Mouse (Mus musculus): ENCODE data around the gene Il17d. TPM values are rescaled to one million over a fixed set of nuclear protein-coding genes. Genes with fewer than 3 reads are reported as not detected.
A peak's percentile ranks its signal among the peaks of the same experiment; 100 is the strongest.

Gene Il17d
- polyA plus RNA-seq, 1 experiment from 2014 or later = 1.1 TPM

DNA sequence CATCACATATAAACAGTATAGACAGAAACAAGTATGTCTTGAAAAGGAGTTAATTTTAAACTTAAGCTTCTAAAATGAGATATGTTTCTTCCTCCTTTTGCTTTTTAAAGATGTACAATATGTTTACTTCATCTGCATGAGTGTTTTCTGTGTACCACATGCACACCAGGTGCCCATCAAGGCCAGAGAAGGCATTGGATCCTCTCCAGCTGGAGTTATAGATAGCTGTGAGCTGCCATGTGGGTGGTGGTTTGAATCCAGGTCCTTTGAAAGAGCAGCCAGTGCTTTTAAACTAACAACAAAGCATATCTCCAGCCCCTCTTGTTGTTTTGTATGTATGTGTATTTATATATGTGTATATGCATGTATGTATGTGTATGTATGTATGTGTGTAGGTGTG, 28.4 kb downstream of the Il17d start:
- H3K27ac ChIP-seq (ENCODE audit: low read depth, low read length) = no peak overlapping the region
- no peaks in the 10 kb centered on the region for H3K27me3 ChIP-seq (ENCODE audit: control insufficient read depth, insufficient read depth, low read length)
- H3K9ac ChIP-seq (ENCODE audit: low read length) = no peak overlapping the region
- H3K36me3 ChIP-seq (ENCODE audit: control insufficient read depth, insufficient read depth, low read length) = no peaks in the 10 kb centered on the region
- ATAC-seq (replicated peaks; ENCODE audit: low FRiP score) (no peak), DNase-seq (ENCODE audit: low spot score) (no peak)
- no peak overlapping the region for H3K4me3 ChIP-seq (ENCODE audit: low read depth, low read length)
- no peaks in the 10 kb centered on the region for H3K9me3 ChIP-seq (ENCODE audit: control insufficient read depth, low read length)
- no peaks in the 10 kb centered on the region for H3K4me1 ChIP-seq (replicated peaks; ENCODE audit: control insufficient read depth, insufficient read depth, low read length)
- H3K4me2 ChIP-seq (ENCODE audit: low read depth, low read length, severe bottlenecking) = no peak overlapping the region

DNA sequence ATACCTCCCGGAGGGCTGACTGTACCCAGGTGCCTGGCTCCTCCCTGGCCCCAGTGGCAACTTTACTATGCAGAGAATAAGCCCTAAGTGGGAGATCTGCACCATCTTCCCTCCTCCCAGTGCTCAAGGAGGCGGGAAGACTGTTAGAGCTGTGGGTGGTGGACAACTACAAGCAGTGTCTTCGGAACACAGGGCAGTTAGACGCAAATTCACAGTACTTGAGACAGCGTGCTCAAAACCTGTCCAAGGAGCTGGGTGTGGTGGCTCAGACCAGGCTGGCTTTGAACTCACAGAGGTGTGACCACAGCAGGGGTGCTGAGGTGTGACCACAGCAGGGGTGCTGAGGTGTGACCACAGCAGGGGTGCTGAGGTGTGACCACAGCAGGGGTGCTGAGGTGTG, 29.9 kb downstream of the Il17d start:
- Histone ChIP-seq H3K27me3 (ENCODE audit: control insufficient read depth, insufficient read depth, low read length) (no peaks in the 10 kb centered on the region), H3K9me3 (ENCODE audit: control insufficient read depth, low read length) (no peaks in the 10 kb centered on the region), H3K36me3 (ENCODE audit: control insufficient read depth, insufficient read depth, low read length) (no peaks in the 10 kb centered on the region), H3K4me3 (ENCODE audit: low read depth, low read length) (no peak overlapping the region), H3K9ac (ENCODE audit: low read length) (no peak overlapping the region), H3K4me1 (replicated peaks; ENCODE audit: control insufficient read depth, insufficient read depth, low read length) (no peaks in the 10 kb centered on the region), H3K27ac (ENCODE audit: low read depth, low read length) (no peak overlapping the region), H3K4me2 (ENCODE audit: low read depth, low read length, severe bottlenecking) (no peak overlapping the region)
- WGBS = 87% methylated on average over 5 of the region's 5 CpGs
- ATAC-seq (replicated peaks; ENCODE audit: low FRiP score) (no peak), DNase-seq (ENCODE audit: low spot score) (peak; percentile 32)

DNA sequence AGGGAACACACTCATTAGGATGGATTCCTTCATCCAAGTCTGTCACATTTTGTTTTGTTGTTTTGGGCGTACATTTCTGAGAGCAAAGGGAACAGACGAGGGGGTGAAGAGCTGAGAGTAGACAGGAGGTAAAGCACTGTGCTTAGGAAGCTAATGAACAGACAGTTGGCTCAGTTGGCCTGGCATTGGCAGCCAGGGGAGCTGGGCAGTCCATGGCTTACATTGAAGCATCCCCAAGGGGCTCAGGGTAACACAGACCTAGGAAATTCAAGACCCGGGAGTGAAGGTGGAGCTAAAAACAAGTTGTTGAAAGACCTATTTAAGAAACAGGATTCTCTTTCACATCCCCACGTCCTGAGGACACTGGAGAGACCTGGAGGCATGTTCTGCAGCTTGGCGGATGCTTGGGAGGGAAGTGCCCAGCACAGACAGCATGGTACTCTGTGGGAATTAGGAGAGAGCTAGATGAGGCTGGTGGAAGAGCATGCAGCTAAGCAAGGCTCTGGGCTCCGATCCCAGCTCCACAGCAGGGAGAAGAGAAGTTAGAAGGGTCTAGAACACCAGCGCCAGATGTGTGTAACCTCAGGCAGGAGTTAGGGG, 31.0 kb downstream of the Il17d start:
- DNase-seq (ENCODE audit: low spot score) (peak; percentile 30), ATAC-seq (replicated peaks; ENCODE audit: low FRiP score) (no peak)
- Histone ChIP-seq H3K27ac (ENCODE audit: low read depth, low read length) (no peak overlapping the region), H3K9ac (ENCODE audit: low read length) (no peak overlapping the region), H3K4me2 (ENCODE audit: low read depth, low read length, severe bottlenecking) (no peak overlapping the region), H3K9me3 (ENCODE audit: control insufficient read depth, low read length) (no peaks in the 10 kb centered on the region), H3K4me3 (ENCODE audit: low read depth, low read length) (no peak overlapping the region), H3K27me3 (ENCODE audit: control insufficient read depth, insufficient read depth, low read length) (no peaks in the 10 kb centered on the region), H3K4me1 (replicated peaks; ENCODE audit: control insufficient read depth, insufficient read depth, low read length) (no peaks in the 10 kb centered on the region), H3K36me3 (ENCODE audit: control insufficient read depth, insufficient read depth, low read length) (no peaks in the 10 kb centered on the region)
- 84% methylated on average over 7 of the region's 7 CpGs for whole genome bisulfite sequencing

DNA sequence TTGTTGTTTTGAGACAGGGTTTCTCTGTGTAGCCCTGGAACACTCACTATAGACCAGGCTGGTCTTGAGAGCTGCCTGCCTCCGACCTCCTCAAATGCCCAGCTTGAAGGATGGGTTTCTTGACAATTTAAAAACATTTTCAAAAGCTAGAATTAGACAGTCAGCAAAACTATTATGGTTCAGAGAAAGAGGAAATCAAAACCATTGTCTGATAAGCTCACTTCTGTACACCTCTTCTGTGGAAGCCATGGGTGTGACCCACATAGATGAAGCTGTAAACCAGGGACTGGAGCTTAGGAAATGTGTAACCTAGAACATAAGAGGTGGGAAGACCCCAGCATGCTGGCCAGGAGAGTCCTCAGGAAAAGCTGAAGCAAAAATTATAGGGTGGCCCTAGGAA, 32.3 kb downstream of the Il17d start:
- H3K9me3 ChIP-seq (ENCODE audit: control insufficient read depth, low read length) = no peaks in the 10 kb centered on the region
- whole genome bisulfite sequencing = 90% methylated on average over 1 of the region's 1 CpGs
- ATAC-seq (replicated peaks; ENCODE audit: low FRiP score) (no peak), DNase-seq (ENCODE audit: low spot score) (peak; percentile 8)
- H3K4me1 ChIP-seq (replicated peaks; ENCODE audit: control insufficient read depth, insufficient read depth, low read length) = no peaks in the 10 kb centered on the region
- no peak overlapping the region for H3K9ac ChIP-seq (ENCODE audit: low read length)
- no peak overlapping the region for H3K27ac ChIP-seq (ENCODE audit: low read depth, low read length)
- no peaks in the 10 kb centered on the region for H3K36me3 ChIP-seq (ENCODE audit: control insufficient read depth, insufficient read depth, low read length)
- no peak overlapping the region for H3K4me3 ChIP-seq (ENCODE audit: low read depth, low read length)
- H3K4me2 ChIP-seq (ENCODE audit: low read depth, low read length, severe bottlenecking) = no peak overlapping the region
- H3K27me3 ChIP-seq (ENCODE audit: control insufficient read depth, insufficient read depth, low read length) = no peaks in the 10 kb centered on the region

DNA sequence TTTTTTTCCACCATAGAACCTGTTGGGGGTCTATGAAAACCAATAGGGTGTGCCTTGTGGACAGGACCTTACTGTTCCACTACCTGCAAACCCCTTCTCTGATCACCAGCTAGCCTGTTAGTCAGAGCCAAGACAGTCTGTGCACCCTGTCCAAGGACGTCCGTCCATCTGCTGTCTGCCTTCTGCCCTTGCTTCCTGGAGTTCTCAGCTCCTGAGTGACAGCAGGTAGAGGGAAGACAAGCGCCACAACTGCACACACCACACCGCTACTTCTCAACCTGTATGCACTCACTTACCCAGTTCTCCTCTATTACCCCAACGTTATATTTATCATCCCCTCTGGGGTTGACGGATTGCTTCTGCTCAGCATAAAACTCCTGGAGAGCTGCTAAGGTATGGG, 41.0 kb downstream of the Il17d start:
- Histone ChIP-seq H3K4me2 (ENCODE audit: low read depth, low read length, severe bottlenecking) (no peak overlapping the region), H3K36me3 (ENCODE audit: control insufficient read depth, insufficient read depth, low read length) (no peaks in the 10 kb centered on the region), H3K9me3 (ENCODE audit: control insufficient read depth, low read length) (no peaks in the 10 kb centered on the region), H3K9ac (ENCODE audit: low read length) (no peak overlapping the region), H3K4me1 (replicated peaks; ENCODE audit: control insufficient read depth, insufficient read depth, low read length) (no peaks in the 10 kb centered on the region; the same call in 1 of the 2 replicates), H3K4me3 (ENCODE audit: low read depth, low read length) (no peak overlapping the region), H3K27ac (ENCODE audit: low read depth, low read length) (no peak overlapping the region), H3K27me3 (ENCODE audit: control insufficient read depth, insufficient read depth, low read length) (no peaks in the 10 kb centered on the region)
- ATAC-seq (replicated peaks; ENCODE audit: low FRiP score) (no peak), DNase-seq (ENCODE audit: low spot score) (no peak)
- 92% methylated on average over 6 of the region's 6 CpGs for WGBS

DNA sequence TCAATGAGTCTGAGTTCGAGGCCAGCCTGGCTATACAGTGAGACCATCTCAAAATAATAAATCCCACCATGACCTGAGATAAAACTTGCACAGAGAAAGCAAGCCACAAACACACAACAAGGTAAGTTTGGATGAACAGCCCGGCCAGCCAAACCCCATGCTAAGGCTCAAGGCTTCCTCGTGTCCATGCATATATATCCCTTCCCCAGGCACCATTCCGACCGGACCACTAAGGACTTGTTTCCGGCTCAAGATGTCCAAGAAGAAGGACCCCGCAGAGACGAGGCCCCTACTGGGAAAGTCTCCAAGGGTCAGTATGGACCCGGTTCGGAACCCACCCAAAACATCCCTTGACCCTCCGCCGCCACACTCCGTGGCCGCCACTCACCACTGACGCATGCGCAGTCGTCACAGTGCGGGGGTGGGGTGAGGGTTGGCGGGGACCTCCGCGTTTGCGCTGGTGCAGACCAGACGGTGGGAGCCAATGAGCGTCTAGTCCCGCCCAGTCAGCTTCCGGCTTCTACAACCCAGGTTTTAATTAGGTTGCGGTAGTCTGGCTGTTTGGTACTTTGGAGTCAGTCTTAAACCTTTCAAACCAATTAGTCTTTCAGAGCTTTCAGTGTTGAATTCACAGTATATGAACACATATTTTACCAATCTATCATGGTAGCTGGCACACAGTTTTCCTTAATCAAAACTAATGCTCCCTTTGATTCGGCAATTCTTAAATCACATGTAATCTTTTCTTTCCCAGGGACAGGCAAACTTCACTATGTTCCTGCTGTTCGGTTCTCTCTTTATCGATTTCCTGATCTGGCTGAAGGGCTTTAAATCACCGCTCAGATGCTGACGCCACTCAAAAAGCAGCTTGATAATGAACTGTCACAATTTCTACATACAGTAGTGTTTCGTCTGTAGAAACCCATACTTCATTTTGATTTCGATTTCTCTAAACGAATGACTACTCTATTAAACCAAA, 46.9 kb downstream of the Il17d start, which contains the start of gene Eef1akmt1:
Eef1akmt1 (minus strand) TSS at position 458 of the 979 bp plus-strand sequence.
- H3K36me3 ChIP-seq (ENCODE audit: control insufficient read depth, insufficient read depth, low read length) = no peaks in the 10 kb centered on the region
- ATAC-seq (replicated peaks; ENCODE audit: low FRiP score) (peak; percentile 99), DNase-seq (ENCODE audit: low spot score) (peak; percentile 97)
- WGBS = 11% methylated on average over 35 of the region's 35 CpGs
- H3K9ac ChIP-seq (ENCODE audit: low read length) = peak within 1 kb of the TSS; percentile 63
- H3K27me3 ChIP-seq (ENCODE audit: control insufficient read depth, insufficient read depth, low read length) = no peaks in the 10 kb centered on the region
- peak within 1 kb of the TSS; percentile 50; the same call in 1 of the 2 replicates for H3K27ac ChIP-seq (ENCODE audit: low read depth, low read length)
- peak within 1 kb of the TSS; percentile 46 for H3K4me3 ChIP-seq (ENCODE audit: low read depth, low read length)
- H3K4me1 ChIP-seq (replicated peaks; ENCODE audit: control insufficient read depth, insufficient read depth, low read length) = no peaks in the 10 kb centered on the region; the same call in 1 of the 2 replicates
- peak within 1 kb of the TSS; percentile 70 for H3K4me2 ChIP-seq (ENCODE audit: low read depth, low read length, severe bottlenecking)
- H3K9me3 ChIP-seq (ENCODE audit: control insufficient read depth, low read length) = no peaks in the 10 kb centered on the region

DNA sequence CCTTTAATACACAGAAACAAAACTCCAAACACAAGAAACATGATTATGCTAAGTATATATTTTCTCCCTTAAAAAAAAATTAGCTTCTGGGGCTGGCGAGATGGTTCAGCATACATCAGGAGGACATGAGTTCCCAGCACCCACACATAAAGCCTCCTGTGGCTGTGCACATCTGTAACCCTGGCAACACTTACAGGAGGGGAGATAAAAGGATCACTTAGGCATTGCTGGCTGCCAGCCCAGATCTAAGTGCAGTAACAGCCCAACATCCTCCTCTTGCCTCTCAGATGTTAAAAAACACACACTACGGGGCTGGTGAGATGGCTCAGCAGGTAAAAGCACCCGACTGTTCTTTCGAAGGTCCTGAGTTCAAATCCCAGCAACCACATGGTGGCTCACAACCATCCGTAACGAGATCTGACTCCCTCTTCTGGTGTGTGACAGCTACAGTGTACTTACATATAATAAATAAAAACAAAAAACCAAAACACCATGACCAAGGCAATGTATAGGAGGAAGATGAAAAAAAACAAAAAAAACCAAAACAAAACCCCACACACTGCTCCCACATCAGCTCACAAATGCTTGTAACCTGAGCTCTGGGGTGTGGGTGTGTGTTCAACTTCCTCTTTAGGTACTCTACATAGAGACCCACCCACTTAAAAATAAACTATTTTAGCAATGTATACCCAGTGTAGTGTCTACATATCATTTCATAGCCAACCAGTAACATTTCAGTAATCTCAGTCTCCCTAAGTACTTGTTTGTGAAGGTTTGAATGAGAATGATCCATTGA, 50.4 kb downstream of the Il17d start:
- Histone ChIP-seq H3K36me3 (ENCODE audit: control insufficient read depth, insufficient read depth, low read length) (no peaks in the 10 kb centered on the region; the same call in 1 of the 2 replicates), H3K9ac (ENCODE audit: low read length) (no peak overlapping the region), H3K4me2 (ENCODE audit: low read depth, low read length, severe bottlenecking) (no peak overlapping the region), H3K27me3 (ENCODE audit: control insufficient read depth, insufficient read depth, low read length) (no peaks in the 10 kb centered on the region), H3K4me1 (replicated peaks; ENCODE audit: control insufficient read depth, insufficient read depth, low read length) (no peaks in the 10 kb centered on the region; the same call in 1 of the 2 replicates), H3K9me3 (ENCODE audit: control insufficient read depth, low read length) (no peaks in the 10 kb centered on the region), H3K4me3 (ENCODE audit: low read depth, low read length) (no peak overlapping the region), H3K27ac (ENCODE audit: low read depth, low read length) (no peak overlapping the region)
- ATAC-seq (replicated peaks; ENCODE audit: low FRiP score) (no peak), DNase-seq (ENCODE audit: low spot score) (no peak)
- WGBS = 93% methylated on average over 6 of the region's 6 CpGs

DNA sequence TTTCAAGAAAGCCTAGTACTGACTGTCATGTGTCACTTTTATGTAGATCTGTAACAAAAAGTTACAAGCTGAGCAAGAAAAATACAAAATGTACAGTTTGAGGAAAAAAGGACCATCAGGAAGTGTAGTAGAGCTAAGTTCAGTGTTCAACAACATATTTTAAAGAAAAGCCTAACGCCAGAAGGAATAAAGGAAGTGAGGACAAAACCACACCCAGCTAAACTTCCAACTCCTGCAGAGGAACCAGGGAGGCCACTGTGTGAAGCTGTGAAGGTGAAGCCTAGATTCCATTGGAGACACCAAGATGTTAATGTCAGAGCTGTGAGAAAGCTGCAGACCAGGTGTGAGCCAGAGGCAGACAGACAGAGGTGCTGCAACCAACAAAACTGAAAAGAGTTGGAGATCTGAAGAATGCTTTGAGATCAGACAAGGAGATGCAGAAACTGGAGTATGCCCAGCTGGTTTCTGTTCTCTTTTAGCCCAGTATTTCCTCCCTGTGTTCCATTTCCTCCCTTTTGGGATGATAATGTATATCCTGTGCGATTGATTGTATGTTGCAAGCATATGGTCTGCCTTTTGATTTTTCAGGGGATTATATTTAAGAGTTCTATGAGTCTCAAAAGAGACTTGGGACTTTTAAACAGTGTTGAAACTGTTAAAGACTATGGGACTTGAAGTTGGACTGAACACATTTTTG, 51.9 kb downstream of the Il17d start:
- 96% methylated on average over 2 of the region's 2 CpGs for WGBS
- no peak for DNase-seq (ENCODE audit: low spot score)
- Histone ChIP-seq H3K27ac (ENCODE audit: low read depth, low read length) (no peak overlapping the region), H3K4me1 (replicated peaks; ENCODE audit: control insufficient read depth, insufficient read depth, low read length) (no peaks in the 10 kb centered on the region), H3K27me3 (ENCODE audit: control insufficient read depth, insufficient read depth, low read length) (no peaks in the 10 kb centered on the region), H3K9me3 (ENCODE audit: control insufficient read depth, low read length) (no peaks in the 10 kb centered on the region), H3K36me3 (ENCODE audit: control insufficient read depth, insufficient read depth, low read length) (no peaks in the 10 kb centered on the region; the same call in 1 of the 2 replicates), H3K4me2 (ENCODE audit: low read depth, low read length, severe bottlenecking) (no peak overlapping the region), H3K4me3 (ENCODE audit: low read depth, low read length) (no peak overlapping the region), H3K9ac (ENCODE audit: low read length) (no peak overlapping the region)
- no peak for ATAC-seq (replicated peaks; ENCODE audit: low FRiP score)

Measured in forebrain, embryonic 11.5 days (tissue).